Mouse (Mus musculus) limb, embryonic 14.5 days (tissue): ENCODE measurements at regions not wholly inside any gene's neighbourhood (a gene's known extent, or its start where the extent isn't known, plus 50 kb on each side); places are given as distances from the start of the nearest gene placed in this dataset.

Source experiments
- ATAC-seq: fragments of 200-750 bp; cut with Nextera tagmentation; 2 replicates; pipeline ENCODE4 v1.8.0; 2017; ENCODE audit warnings: low read depth, moderate number of reproducible peaks, moderate TSS enrichment; ENCODE audit not compliant: low FRiP score
- DNase-seq: peaks from one replicate; pipeline ENCODE4 v3.0.0-alpha.2; 2015; ENCODE audit warnings: low spot score
- H3K27ac ChIP-seq: fragments of 300-500 bp; sonication (generic); replicated peaks from 2 replicates; pipeline ENCODE4 v1.5.1; 2014; ENCODE audit warnings: low read depth, mild to moderate bottlenecking, low read length, moderate library complexity, mixed read lengths
- H3K27me3 ChIP-seq: fragments of 300-500 bp; sonication (generic); 2 replicates; pipeline ENCODE4 v1.6.1; 2014; ENCODE audit warnings: low read length, mixed read lengths; ENCODE audit not compliant: control insufficient read depth, insufficient read depth
- H3K36me3 ChIP-seq: fragments of 300-500 bp; sonication (generic); 2 replicates; pipeline ENCODE4 v1.6.1; 2014; ENCODE audit warnings: mild to moderate bottlenecking, low read length, moderate library complexity, mixed read lengths; ENCODE audit not compliant: control insufficient read depth, insufficient read depth
- H3K4me1 ChIP-seq: fragments of 300-500 bp; sonication (generic); 2 replicates; pipeline ENCODE4 v1.6.1; 2014; ENCODE audit warnings: antibody characterized with exemption, low read length, mixed read lengths; ENCODE audit not compliant: control insufficient read depth, insufficient read depth
- H3K4me2 ChIP-seq: fragments of 300-500 bp; sonication (generic); replicated peaks from 2 replicates; pipeline ENCODE4 v1.6.1; 2014; ENCODE audit warnings: low read depth, mild to moderate bottlenecking, low read length, moderate library complexity; ENCODE audit not compliant: severe bottlenecking
- H3K4me3 ChIP-seq: fragments of 300-500 bp; sonication (generic); replicated peaks from 2 replicates; pipeline ENCODE4 v1.5.1; 2014; ENCODE audit warnings: low read length
- H3K9ac ChIP-seq: fragments of 300-500 bp; sonication (generic); 2 replicates; pipeline ENCODE4 v1.6.1; 2014; ENCODE audit warnings: mild to moderate bottlenecking, low read depth, low read length, moderate library complexity; ENCODE audit not compliant: severe bottlenecking
- H3K9me3 ChIP-seq: fragments of 300-500 bp; sonication (generic); 2 replicates; pipeline ENCODE4 v1.6.1; 2016; ENCODE audit warnings: low read length; ENCODE audit not compliant: control insufficient read depth
- POLR2A ChIP-seq: fragments of 200-500 bp; IDR thresholded peaks from 2 replicates; pipeline ENCODE4 v1.8.0; 2012; ENCODE audit warnings: inconsistent platforms, mild to moderate bottlenecking, moderate library complexity, borderline replicate concordance; ENCODE audit not compliant: insufficient read depth, insufficient read length; ENCODE audit errors: extremely low read depth
- WGBS: fragments of 180-500 bp; shearing (Covaris S2); extraction: QIAGEN DNeasy Blood & Tissue Kit; methylation state at CpG from one replicate; pipeline ENCODE4 v1.1.7; 2014; 5-methylcytosine and 5-hydroxymethylcytosine counted together

DNA sequence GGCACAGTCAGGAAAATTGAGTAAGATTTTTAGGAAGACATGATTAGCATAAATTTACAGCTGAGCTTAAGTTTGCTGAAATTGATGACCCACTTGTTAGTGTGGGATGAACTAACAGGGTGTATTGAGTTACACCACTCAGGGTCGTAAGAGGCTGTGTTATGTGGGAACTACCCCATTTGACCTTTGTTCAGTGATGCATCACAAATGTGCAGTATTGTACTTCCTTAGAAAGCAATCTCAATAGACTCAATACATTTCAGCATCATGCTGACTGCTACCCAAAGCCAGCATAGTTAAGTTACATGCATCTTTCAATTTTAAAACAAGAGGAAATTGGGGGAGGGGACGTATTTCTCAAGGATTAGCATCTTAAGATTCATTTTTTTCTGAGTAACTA, 80.4 kb upstream of the Speer4f2 start:
- DNase-seq, result no peak
- no peaks in the 10 kb centered on the region for H3K4me1 ChIP-seq
- no peak for TF ChIP-seq POLR2A
- 73% methylated on average over 2 of the region's 2 CpGs for WGBS
- H3K27me3 ChIP-seq, result no peaks in the 10 kb centered on the region
- H3K4me3 ChIP-seq, result no peak overlapping the region
- ATAC-seq, result no peak
- H3K9ac ChIP-seq, result no peak overlapping the region
- no peak overlapping the region for H3K27ac ChIP-seq
- no peak overlapping the region for H3K4me2 ChIP-seq
- H3K36me3 ChIP-seq, result no peaks in the 10 kb centered on the region
- H3K9me3 ChIP-seq, result no peaks in the 10 kb centered on the region

DNA sequence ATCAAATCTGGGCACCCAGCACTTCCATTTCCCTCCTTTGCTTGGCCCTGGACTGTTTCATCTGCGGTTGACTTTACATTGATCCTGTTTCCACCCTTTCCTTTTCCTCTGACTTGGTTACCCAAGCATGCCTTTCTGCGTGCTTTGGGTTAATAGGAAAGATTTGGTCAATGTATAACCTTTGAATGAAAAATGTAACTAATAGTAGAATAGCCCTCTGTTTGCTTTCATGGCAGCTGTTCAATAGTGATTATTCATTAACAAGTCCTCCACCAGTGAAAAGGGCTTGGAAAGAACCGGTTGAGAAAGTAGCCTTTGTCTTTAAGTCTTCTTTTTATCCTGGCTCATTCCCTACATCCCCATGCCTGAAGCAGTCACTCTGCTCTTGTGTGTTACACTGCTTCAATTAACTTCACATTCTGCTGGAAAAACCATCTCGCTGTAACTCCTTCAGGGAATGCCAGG, 76.4 kb upstream of the Speer4f2 start:
- 51% methylated on average over 4 of the region's 4 CpGs for WGBS
- no peak for ATAC-seq
- H3K27ac ChIP-seq, result peak overlapping the region; percentile 0; the same call in 1 of the 2 replicates
- no peaks in the 10 kb centered on the region for H3K9me3 ChIP-seq
- no peak overlapping the region for H3K4me3 ChIP-seq
- H3K9ac ChIP-seq, result no peak overlapping the region
- H3K4me2 ChIP-seq, result no peak overlapping the region
- H3K27me3 ChIP-seq, result no peaks in the 10 kb centered on the region
- no peaks in the 10 kb centered on the region for H3K36me3 ChIP-seq
- no peak for TF ChIP-seq POLR2A
- no peaks in the 10 kb centered on the region for H3K4me1 ChIP-seq
- DNase-seq, result peak; percentile 42

DNA sequence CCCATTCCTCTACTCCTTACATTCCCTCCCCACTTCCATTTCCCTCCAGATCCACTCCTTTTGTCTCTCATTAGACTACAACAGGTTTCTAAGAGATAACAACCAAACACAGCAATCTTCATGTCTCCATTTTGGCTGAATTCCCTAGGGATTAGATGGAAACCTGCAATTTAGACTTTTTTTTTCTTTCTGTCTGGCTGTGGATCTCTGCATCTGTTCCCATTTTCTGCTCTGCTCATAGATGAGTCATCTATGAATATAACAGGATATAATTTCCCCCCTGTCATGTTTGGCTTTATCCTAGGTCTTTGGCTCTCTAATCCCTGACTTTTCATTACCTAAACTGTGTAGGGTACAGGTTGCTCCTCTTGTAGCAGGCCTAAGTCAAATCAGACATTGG, 73.1 kb upstream of the Speer4f2 start:
- no peak for TF ChIP-seq POLR2A
- no peaks in the 10 kb centered on the region for H3K36me3 ChIP-seq
- no peaks in the 10 kb centered on the region for H3K9me3 ChIP-seq
- H3K4me1 ChIP-seq, result no peaks in the 10 kb centered on the region
- H3K9ac ChIP-seq, result no peak overlapping the region
- no peak overlapping the region for H3K27ac ChIP-seq
- no peak overlapping the region for H3K4me3 ChIP-seq
- ATAC-seq (no peak), DNase-seq (no peak)
- no peak overlapping the region for H3K4me2 ChIP-seq
- no peaks in the 10 kb centered on the region for H3K27me3 ChIP-seq

DNA sequence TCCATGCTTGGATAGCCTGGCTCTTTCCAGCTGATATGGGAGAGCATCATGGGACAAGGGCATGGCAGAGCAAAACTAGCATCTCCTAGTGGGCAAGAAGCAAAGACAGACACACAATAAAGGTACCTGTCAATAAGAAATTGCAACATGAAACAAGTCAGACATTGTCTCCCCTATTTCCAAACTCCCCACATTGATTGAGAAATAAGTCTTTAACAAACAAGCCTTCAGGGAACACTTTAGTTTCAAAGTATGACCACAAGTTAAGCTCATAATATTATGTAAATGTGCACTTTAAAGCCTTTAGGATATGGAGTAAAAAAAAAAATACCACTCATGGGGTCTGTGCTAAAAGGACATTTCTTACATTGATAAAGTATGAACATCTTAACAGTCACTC, 51.5 kb upstream of the Speer4f2 start:
- no peaks in the 10 kb centered on the region for H3K36me3 ChIP-seq
- H3K9me3 ChIP-seq, result no peaks in the 10 kb centered on the region
- H3K4me2 ChIP-seq, result no peak overlapping the region
- H3K4me3 ChIP-seq, result no peak overlapping the region
- no peak for TF ChIP-seq POLR2A
- H3K27ac ChIP-seq, result no peak overlapping the region
- ATAC-seq (no peak), DNase-seq (no peak)
- no peaks in the 10 kb centered on the region for H3K4me1 ChIP-seq
- no peak overlapping the region for H3K9ac ChIP-seq
- no peaks in the 10 kb centered on the region for H3K27me3 ChIP-seq
